Mouse (Mus musculus): ENCODE data around the gene Cage1.

Cage1 gene

DNA sequence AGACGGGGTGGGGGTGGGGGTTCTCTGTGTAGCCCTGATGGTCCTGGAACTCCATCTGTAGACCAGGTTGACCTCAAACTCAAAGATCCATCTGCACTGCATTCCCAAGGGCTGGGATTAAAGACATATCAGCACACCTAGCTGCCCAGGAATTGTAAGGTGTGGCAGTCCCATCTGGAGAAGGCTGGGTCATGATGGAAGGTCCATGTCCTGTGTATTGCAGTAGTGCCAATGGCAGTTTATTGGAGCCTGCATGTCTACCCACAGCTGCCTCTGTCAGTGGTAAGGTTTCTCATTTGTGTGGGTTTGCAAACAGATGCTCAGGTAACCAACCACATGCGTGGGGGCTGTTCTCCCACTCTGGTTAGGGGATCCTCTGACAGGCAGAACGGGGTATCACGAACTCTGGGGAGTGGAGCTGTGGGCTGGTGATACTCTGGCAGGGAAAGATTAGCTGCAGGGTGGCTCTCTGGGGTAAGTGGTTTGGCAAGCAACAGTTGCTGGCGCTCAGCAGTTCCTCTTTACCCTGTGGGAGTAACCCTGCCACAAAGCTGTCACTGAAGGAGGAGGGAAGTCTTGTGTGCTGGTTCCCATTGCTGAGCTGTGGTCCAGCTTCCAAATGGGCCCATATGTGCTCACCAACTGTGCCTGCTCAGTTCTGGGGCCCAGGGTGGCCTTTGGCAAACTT, 27.0 kb downstream of the Cage1 start:
- DNase-seq, result no peak

DNA sequence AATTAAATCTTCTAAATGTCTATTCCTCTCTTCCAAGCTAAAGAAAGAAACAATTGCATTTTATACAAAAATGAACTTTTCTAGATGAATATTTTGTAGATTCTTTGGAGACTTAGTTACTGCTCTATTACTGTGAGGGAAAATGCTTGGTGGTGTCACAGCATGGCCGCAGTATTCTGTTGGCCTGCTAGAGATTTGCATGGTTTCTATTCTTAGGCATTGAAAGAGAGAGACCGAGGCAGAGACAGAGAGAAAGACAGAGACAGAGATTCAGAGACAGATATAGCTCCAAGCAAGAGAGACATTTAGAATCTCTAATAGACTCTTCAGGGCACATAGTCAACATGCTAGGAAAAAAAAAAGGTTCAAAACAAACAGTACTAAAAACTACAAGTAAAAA, 28.9 kb downstream of the Cage1 start:
- DNase-seq, result no peak

GRCm38 (mm10) chr13:38002461-38002860, 34.4 kb downstream of the Cage1 start:
- no peak for DNase-seq

DNA sequence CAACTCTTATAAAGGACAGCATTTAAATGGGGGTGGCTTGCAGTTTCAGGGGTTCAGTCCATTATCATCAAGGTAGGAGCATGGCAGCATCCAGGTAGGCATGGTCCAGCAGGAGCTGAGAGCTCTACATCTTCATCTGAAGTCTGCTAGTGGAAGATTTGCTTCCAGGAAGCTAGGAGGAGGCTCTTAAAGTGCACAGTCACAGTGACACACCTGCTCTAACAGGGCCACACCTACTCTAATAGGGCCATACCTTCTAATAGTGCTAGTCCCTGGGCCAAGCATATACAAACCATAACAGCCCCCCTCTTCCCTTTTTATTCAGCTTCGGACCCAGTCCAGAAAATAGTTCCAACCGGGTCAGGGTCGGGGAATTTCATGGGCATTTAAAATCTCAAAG, 37.2 kb downstream of the Cage1 start:
- no peak for DNase-seq

DNA sequence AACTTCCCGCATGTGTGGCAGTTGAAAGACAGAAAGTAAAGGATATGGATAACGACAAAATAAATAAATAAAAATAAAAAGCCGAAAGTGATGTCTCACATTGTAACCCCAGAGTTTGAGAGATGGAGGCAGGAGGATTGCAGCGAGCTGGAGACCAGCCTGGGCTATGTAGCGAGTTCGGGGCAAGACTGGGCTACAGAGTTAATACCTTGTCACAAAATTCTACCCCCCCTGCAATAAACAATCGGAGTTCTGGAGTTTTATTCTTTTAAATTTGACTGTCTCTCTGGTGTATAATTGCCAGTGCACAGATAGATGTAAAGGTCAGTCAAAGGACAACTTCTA, 42.5 kb downstream of the Cage1 start:
- no peak for DNase-seq

GRCm38 (mm10) chr13:37993704-37994404, 43.0 kb downstream of the Cage1 start, which contains the start of gene Ssr1:
Ssr1 (minus strand) TSS chr13:37994217.
- DNase-seq, result peak; percentile 100

DNA sequence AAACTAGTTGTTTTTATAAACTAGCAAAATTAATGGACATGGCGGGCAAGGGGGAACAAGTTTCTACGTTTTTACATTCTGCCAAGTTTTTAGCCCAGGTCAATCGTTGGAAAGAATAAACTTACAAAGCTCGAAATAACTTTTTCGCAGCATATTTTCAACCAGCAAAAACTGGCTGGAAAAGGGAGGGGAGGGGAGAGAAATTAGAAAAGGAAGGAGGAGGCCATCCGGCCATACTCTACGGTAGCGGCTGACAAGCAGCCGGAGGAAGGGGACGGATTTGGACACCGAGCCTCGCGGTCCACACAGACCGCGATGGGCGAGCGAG, 43.5 kb downstream of the Cage1 start:
- no peak for DNase-seq

DNA sequence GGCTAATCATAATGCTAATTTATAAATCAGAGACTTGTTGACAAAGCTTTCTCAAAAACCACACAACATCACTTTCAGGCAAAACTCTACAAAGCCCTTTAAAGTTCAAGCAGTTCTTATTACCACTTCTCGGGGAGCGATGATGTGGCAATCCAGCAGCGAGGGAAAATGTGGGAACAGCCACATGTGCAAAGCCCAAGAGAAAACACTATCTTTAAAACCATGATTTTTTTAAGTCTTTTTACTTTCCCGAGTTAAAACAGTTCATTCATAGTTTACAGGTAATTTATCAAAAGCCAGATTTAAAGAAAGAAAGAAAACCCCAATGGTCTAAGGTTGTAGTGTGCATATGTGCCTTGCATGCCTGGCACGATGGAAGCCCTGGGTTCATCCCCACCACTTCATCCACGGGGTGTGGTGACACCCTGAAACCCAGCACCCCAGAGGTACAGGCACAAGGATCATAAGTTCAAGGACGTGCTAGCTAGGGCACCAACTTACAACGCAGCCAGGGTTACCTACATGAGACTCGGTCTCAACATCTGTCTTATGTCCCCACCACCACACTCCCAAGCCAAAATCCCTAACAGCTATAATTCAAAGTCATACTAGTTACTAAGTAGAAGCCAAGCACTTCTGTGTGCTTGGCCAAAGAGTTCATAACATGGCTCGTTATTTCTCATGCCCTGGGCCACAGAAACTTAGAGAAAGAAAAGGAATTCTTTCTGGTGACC, 44.1 kb downstream of the Cage1 start:
- peak; percentile 25 for DNase-seq

DNA sequence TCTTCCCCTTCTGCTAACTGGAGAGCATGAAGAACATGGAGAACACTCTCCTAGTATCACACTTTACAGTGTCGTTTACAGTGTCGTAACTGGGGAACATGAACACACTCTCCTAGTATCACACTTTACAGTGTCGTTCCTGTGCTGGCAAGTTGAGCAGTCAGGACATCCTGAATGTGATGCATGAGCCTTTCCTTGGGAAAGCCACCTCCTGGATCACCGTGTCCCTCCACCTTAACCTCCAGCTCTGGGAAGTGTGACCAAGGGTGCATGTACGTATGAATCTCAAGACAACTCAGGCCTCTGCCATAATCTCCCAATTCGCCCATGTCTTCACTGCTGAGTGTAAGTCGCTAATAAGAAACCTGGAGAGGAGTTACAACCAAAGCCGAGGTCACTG, 47.2 kb downstream of the Cage1 start:
- DNase-seq, result no peak

GRCm38 (mm10) chr13:37986166-37986565, 50.7 kb downstream of the Cage1 start:
- no peak for DNase-seq

- DNase-seq, result no peak
These were observed 55.8 kb downstream of the Cage1 start for GRCm38 (mm10) chr13:37981063-37981462.

DNA sequence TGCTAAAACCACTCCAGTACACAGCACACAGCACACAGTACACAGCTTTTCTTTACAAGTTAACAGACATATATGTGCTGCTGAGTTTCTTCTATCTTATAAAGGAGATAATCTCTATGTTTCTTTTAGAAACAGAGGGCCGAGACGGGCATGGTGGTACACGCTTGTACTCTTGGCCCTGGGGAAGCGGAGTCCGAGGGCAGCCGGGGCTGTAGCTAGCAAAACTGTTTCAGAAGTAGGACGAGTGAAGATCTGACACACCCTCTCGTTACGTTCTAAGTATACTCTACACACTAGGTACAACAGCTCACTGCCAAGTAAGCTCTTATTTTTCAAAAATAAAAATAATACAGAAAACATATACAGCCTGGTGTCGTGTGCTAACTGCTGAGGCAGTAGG, 56.5 kb downstream of the Cage1 start:
- no peak for DNase-seq

- DNase-seq, result no peak
These were observed 57.4 kb downstream of the Cage1 start for GRCm38 (mm10) chr13:37979506-37979905.

GRCm38 (mm10) chr13:37974731-37975130, 62.1 kb downstream of the Cage1 start:
- no peak for DNase-seq

DNA sequence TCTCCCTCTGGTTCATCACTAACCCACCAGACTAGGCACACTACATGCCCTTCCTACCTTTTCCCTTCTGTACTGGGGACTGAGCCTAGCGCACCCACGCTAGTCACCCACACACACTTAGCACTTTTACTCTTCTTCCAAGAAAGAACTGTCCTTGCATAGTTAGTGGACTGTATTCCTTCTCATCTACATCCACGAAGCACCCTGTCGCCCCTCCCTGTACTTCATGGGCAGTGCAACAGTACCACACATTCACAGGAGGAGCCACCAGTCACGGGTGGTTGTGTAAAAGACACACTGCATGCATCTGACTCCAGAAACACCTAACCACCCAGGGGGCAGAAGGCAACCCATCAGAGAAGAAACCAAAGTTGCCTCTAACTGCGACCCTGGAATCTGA, 62.8 kb downstream of the Cage1 start:
- DNase-seq, result no peak

GRCm38 (mm10) chr13:37970887-37971530, 65.9 kb downstream of the Cage1 start:
- no peak for DNase-seq

DNA sequence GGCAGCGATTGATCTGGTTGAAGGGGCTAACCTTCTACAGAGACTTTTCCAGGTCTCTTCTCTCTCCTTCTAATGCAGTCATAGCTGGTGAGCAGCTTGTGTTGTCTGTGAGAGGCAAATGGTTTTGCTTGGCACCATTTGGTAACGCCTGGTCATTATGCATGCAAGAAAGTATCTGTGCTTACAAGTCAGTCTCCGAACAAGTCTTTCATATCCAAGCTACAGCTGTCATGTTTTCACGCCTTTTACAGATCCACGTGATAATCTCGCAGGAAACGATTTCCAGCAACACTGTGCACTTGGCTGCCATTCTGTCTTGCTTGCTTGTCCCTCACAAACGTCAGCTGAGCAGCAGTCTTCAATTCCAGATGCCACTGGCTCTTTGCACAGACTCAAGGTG, 66.9 kb downstream of the Cage1 start:
- no peak for DNase-seq

- peak; percentile 80 for DNase-seq
These were observed 67.5 kb downstream of the Cage1 start for GRCm38 (mm10) chr13:37969337-37969736.

GRCm38 (mm10) chr13:37967565-37967964, 69.3 kb downstream of the Cage1 start:
- DNase-seq, result no peak

- DNase-seq, result peak; percentile 68
These were observed 69.8 kb downstream of the Cage1 start for GRCm38 (mm10) chr13:37967052-37967437.

GRCm38 (mm10) chr13:37966256-37967051, 70.4 kb downstream of the Cage1 start:
- peak; percentile 31 for DNase-seq

DNA sequence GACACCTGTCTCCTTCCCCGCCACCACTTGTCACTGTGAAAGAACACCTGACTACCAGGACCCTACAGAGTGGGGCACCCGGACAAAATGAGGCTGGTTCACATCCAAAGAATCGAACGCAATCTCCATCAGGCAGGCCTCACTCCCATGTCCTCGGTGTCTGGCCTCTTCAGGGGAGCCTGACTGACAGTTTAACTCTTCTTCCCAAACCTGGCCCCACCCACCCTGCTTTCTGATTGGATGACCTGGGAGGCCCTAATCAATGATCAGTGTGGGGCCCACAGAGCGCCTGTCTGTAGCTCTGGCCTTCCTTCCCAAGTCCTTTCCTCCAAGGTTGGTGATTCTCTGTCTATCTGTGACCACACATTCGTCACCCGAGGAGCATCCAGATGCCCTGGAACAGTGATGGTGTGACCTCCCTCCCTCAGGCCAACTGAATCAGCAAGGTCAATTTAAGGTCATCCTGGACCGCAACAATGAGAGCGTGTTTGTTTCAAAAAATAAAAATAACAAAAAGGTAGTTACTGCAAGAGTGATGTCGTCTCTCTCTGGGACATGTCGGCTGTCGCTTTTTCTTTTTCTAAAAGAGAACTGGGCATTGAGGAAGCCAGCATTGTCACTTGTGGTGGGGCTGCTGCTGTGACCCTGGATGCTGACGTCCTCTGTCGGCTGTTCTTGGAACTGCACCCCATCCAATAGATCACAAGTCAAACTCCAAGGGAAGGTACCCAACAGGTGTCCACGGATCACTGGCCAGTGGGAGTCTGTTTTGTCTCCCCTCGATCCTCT, 71.5 kb downstream of the Cage1 start:
- DNase-seq, result peak; percentile 58
